Mouse (Mus musculus): ENCODE data around the gene Sms. TPM values are rescaled to one million over a fixed set of nuclear protein-coding genes. Genes with fewer than 3 reads are reported as not detected.

Sms gene
- polyA plus RNA-seq, 1 experiment: 18.0 TPM

GRCm38 (mm10) chrX:157434768-157435167, 57.3 kb downstream of the Sms start:
- TF ChIP-seq CTCF (IDR thresholded peaks at IDR 0.05; ENCODE audit: control insufficient read depth, insufficient read depth, low read length) (no peak), POLR2A (IDR thresholded peaks at IDR 0.05; ENCODE audit: borderline replicate concordance, control insufficient read depth, low read depth, low read length) (no peak)
- Histone ChIP-seq H3K27ac (ENCODE audit: control insufficient read depth, insufficient read depth, low read depth, low read length, poor library complexity) (no peak overlapping the region), H3K4me1 (ENCODE audit: control insufficient read depth, insufficient read depth, low read length) (no peaks in the 10 kb centered on the region), H3K4me3 (replicated peaks; ENCODE audit: control insufficient read depth, low read depth, low read length) (no peak overlapping the region)
- 71% methylated on average over 1 of the region's 1 CpGs for WGBS

GRCm38 (mm10) chrX:157419451-157419850, 72.6 kb downstream of the Sms start:
- Histone ChIP-seq H3K27ac (ENCODE audit: control insufficient read depth, insufficient read depth, low read depth, low read length, poor library complexity) (no peak overlapping the region), H3K4me3 (replicated peaks; ENCODE audit: control insufficient read depth, low read depth, low read length) (no peak overlapping the region), H3K4me1 (ENCODE audit: control insufficient read depth, insufficient read depth, low read length) (no peaks in the 10 kb centered on the region)
- TF ChIP-seq POLR2A (IDR thresholded peaks at IDR 0.05; ENCODE audit: borderline replicate concordance, control insufficient read depth, low read depth, low read length): no peak
- no peak for TF ChIP-seq CTCF (IDR thresholded peaks at IDR 0.05; ENCODE audit: control insufficient read depth, insufficient read depth, low read length)
- WGBS: 56% methylated on average over 2 of the region's 2 CpGs

GRCm38 (mm10) chrX:157415212-157415611, 76.9 kb downstream of the Sms start, which contains the start of gene Phex:
TSS of gene Phex (minus strand) at chrX:157415312.
- no peak for TF ChIP-seq CTCF (IDR thresholded peaks at IDR 0.05; ENCODE audit: control insufficient read depth, insufficient read depth, low read length)
- no peak for TF ChIP-seq POLR2A (IDR thresholded peaks at IDR 0.05; ENCODE audit: borderline replicate concordance, control insufficient read depth, low read depth, low read length)
- H3K27ac ChIP-seq (ENCODE audit: control insufficient read depth, insufficient read depth, low read depth, low read length, poor library complexity): no peak within 1 kb of the TSS
- H3K4me1 ChIP-seq (ENCODE audit: control insufficient read depth, insufficient read depth, low read length): no peaks in the 10 kb centered on the region
- no peak within 1 kb of the TSS for H3K4me3 ChIP-seq (replicated peaks; ENCODE audit: control insufficient read depth, low read depth, low read length)
- 62% methylated on average over 5 of the region's 5 CpGs for WGBS

- 77% methylated on average over 6 of the region's 6 CpGs for WGBS
- Histone ChIP-seq H3K4me3 (replicated peaks; ENCODE audit: control insufficient read depth, low read depth, low read length) (no peak overlapping the region), H3K27ac (ENCODE audit: control insufficient read depth, insufficient read depth, low read depth, low read length, poor library complexity) (no peak overlapping the region), H3K4me1 (ENCODE audit: control insufficient read depth, insufficient read depth, low read length) (no peaks in the 10 kb centered on the region)
- TF ChIP-seq CTCF (IDR thresholded peaks at IDR 0.05; ENCODE audit: control insufficient read depth, insufficient read depth, low read length): no peak
- no peak for TF ChIP-seq POLR2A (IDR thresholded peaks at IDR 0.05; ENCODE audit: borderline replicate concordance, control insufficient read depth, low read depth, low read length)
Observed at GRCm38 (mm10) chrX:157404919-157405318, 87.2 kb downstream of the Sms start.

Other genes with a start within 250 kb of the Sms start
- 0.90 and 1.9 TPM in 2 replicates for gene Phex, start 77.0 kb downstream of the Sms start, polyA plus RNA-seq (2011; ENCODE audit: insufficient read depth, insufficient read length, low replicate concordance, missing spikeins)
- gene Yy2, start 76.7 kb upstream of the Sms start, polyA plus RNA-seq (2011; ENCODE audit: insufficient read depth, insufficient read length, low replicate concordance, missing spikeins): not detected in 2 replicates
- 3.5 and 6.1 TPM in 2 replicates for gene Mbtps2, start 106.4 kb upstream of the Sms start, polyA plus RNA-seq (2011; ENCODE audit: insufficient read depth, insufficient read length, low replicate concordance, missing spikeins)
- not detected in 2 replicates for gene Smpx, start 206.6 kb upstream of the Sms start, polyA plus RNA-seq (2011; ENCODE audit: insufficient read depth, insufficient read length, low replicate concordance, missing spikeins)